In the genomic region with DNA sequence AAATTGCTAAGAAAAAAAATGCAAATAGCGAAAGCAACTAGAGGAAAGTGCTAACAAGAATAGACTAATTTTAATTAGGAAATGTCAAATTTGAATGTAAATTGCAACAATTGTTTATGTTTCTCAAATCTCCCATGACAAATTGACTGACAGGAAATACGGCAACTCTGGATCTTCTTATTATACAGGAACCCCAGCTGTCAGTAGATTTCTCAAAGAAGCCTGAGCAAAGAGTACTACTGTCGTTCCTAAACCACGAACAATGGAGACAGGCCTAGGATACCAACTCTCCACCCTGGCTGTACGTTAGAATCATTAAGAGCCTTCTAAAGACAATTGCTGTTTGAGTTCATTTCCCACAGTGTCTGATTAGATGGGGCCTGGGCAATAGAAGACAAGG, we compare ENCODE assay signal across 7 mouse cellular contexts.
DNase-seq lines count a peak whose midpoint lies in the region; ATAC-seq and TF ChIP-seq lines count a peak whose summit lies in the region.
"Not testable (repeated sequence)": the region's sequence is repeated elsewhere in the genome, so short reads cannot be mapped to it uniquely, and the experiment has no call there.

No protein-coding gene starts in this region.

- not testable (repeated sequence) for TF ChIP-seq CTCF in brain, embryonic 14.5 days (IDR thresholded peaks at IDR 0.05; ENCODE audit: borderline replicate concordance, extremely low read depth, insufficient read depth, insufficient read length); forebrain, postnatal 0 days (IDR thresholded peaks at IDR 0.05; ENCODE audit: low read depth)

- not testable (repeated sequence) for H3K36me3 ChIP-seq in forebrain, embryonic 13.5 days (ENCODE audit: poor library complexity, severe bottlenecking); forebrain, embryonic 14.5 days (ENCODE audit: control insufficient read depth, insufficient read depth, low read length); forebrain, embryonic 15.5 days; forebrain, embryonic 16.5 days (ENCODE audit: control insufficient read depth, insufficient read depth); forebrain, postnatal 0 days (ENCODE audit: insufficient read depth)

- not testable (repeated sequence) for H3K4me3 ChIP-seq in forebrain, embryonic 13.5 days; forebrain, embryonic 14.5 days (ENCODE audit: low read depth, low read length); forebrain, embryonic 15.5 days; forebrain, embryonic 16.5 days (replicated peaks; ENCODE audit: low read length); forebrain, postnatal 0 days (ENCODE audit: low read depth, low read length)

- 42% methylated on average over 5 of the region's 5 CpGs for WGBS in forebrain, embryonic 13.5 days
- 29% methylated on average over 5 of the region's 5 CpGs for WGBS in forebrain, embryonic 14.5 days
- whole genome bisulfite sequencing in forebrain, embryonic 15.5 days: 30% methylated on average over 5 of the region's 5 CpGs
- 25% methylated on average over 5 of the region's 5 CpGs for WGBS in forebrain, embryonic 16.5 days
- 18% methylated on average over 5 of the region's 5 CpGs for WGBS in forebrain, postnatal 0 days

- not testable (repeated sequence) for H3K27ac ChIP-seq in forebrain, embryonic 13.5 days; forebrain, embryonic 16.5 days (ENCODE audit: low read length); forebrain, postnatal 0 days (ENCODE audit: low read depth, low read length)
- 0 out of 2 replicates have a peak overlapping the region, but pooled peaks have one; percentile 9 for H3K27ac ChIP-seq in forebrain, embryonic 14.5 days (ENCODE audit: low read depth, low read length)
- H3K27ac ChIP-seq in forebrain, embryonic 15.5 days (replicated peaks): peak overlapping the region; percentile 46; the same call in 1 of the 2 replicates

- not testable (repeated sequence) for TF ChIP-seq POLR2A in brain, embryonic 14.5 days (IDR thresholded peaks at IDR 0.05; ENCODE audit: borderline replicate concordance, extremely low read depth, insufficient read depth, insufficient read length, poor library complexity, severe bottlenecking)

- H3K4me1 ChIP-seq in forebrain, embryonic 13.5 days; forebrain, embryonic 14.5 days (ENCODE audit: control insufficient read depth, insufficient read depth, low read length); forebrain, embryonic 15.5 days; forebrain, embryonic 16.5 days (replicated peaks; ENCODE audit: control insufficient read depth, insufficient read depth, low read length); forebrain, postnatal 0 days (ENCODE audit: insufficient read depth): not testable (repeated sequence)

- H3K4me2 ChIP-seq in forebrain, embryonic 13.5 days; forebrain, embryonic 14.5 days (ENCODE audit: low read length); forebrain, embryonic 15.5 days (replicated peaks); forebrain, embryonic 16.5 days (ENCODE audit: low read length); forebrain, postnatal 0 days (ENCODE audit: low read depth): not testable (repeated sequence)

- not testable (repeated sequence) for H3K27me3 ChIP-seq in forebrain, embryonic 13.5 days; forebrain, embryonic 14.5 days (replicated peaks; ENCODE audit: control insufficient read depth, insufficient read depth, low read length); forebrain, embryonic 15.5 days; forebrain, embryonic 16.5 days (replicated peaks; ENCODE audit: control insufficient read depth, insufficient read depth, low read length); forebrain, postnatal 0 days (ENCODE audit: insufficient read depth, low read length)

- H3K9ac ChIP-seq in forebrain, embryonic 13.5 days; forebrain, embryonic 14.5 days (ENCODE audit: low read length); forebrain, embryonic 15.5 days (replicated peaks); forebrain, embryonic 16.5 days (replicated peaks; ENCODE audit: low read depth, low read length); forebrain, postnatal 0 days: not testable (repeated sequence)

- H3K9me3 ChIP-seq in forebrain, embryonic 13.5 days (replicated peaks); forebrain, embryonic 14.5 days (replicated peaks; ENCODE audit: control insufficient read depth, low read length); forebrain, embryonic 15.5 days; forebrain, embryonic 16.5 days (ENCODE audit: control insufficient read depth, low read length); forebrain, postnatal 0 days (ENCODE audit: low read length): not testable (repeated sequence)

- DNase-seq in brain, embryonic 14.5 days (ENCODE audit: low read depth): peak; percentile 68
- DNase-seq in forebrain, embryonic 14.5 days (ENCODE audit: low spot score): peak; percentile 68
- not testable (repeated sequence) for DNase-seq in forebrain, postnatal 0 days
- peak; percentile 64 for DNase-seq in retina, postnatal 1 day

- ATAC-seq in forebrain, embryonic 13.5 days: peak; percentile 48; the same call in 1 of the 2 replicates
- peak; percentile 69; the same call in 1 of the 2 replicates for ATAC-seq in forebrain, embryonic 14.5 days
- ATAC-seq in forebrain, embryonic 15.5 days (replicated peaks): peak; percentile 62
- peak; percentile 73 for ATAC-seq in forebrain, embryonic 16.5 days
- ATAC-seq in forebrain, postnatal 0 days: peak; percentile 52; the same call in 1 of the 2 replicates
